Mouse (Mus musculus) forebrain, embryonic 11.5 days (tissue): ENCODE measurements at regions not wholly inside any gene's neighbourhood (a gene's known extent, or its start where the extent isn't known, plus 50 kb on each side); places are given as distances from the start of the nearest gene placed in this dataset.

Experiments
- ATAC-seq: fragments of 200-750 bp; cut with Nextera tagmentation; replicated peaks from 2 replicates; pipeline ENCODE4 v1.8.0; 2017; ENCODE audit warnings: moderate TSS enrichment; ENCODE audit not compliant: low FRiP score
- DNase-seq: peaks from one replicate; pipeline ENCODE4 v3.0.0-alpha.2; 2017; ENCODE audit warnings: low spot score
- H3K27ac ChIP-seq: fragments of 300-500 bp; sonication (generic); 2 replicates; pipeline ENCODE4 v1.5.1; 2014; ENCODE audit warnings: low read depth, low read length
- H3K27me3 ChIP-seq: fragments of 300-500 bp; sonication (generic); 2 replicates; pipeline ENCODE4 v1.6.1; 2014; ENCODE audit warnings: mild to moderate bottlenecking, low read length, mixed read lengths; ENCODE audit not compliant: control insufficient read depth, insufficient read depth
- H3K36me3 ChIP-seq: fragments of 300-500 bp; sonication (generic); 2 replicates; pipeline ENCODE4 v1.6.1; 2014; ENCODE audit warnings: mild to moderate bottlenecking, low read length, moderate library complexity, mixed read lengths; ENCODE audit not compliant: control insufficient read depth, insufficient read depth
- H3K4me1 ChIP-seq: fragments of 300-500 bp; sonication (generic); replicated peaks from 2 replicates; pipeline ENCODE4 v1.6.1; 2014; ENCODE audit warnings: low read length, mixed read lengths; ENCODE audit not compliant: control insufficient read depth, insufficient read depth
- H3K4me2 ChIP-seq: fragments of 300-500 bp; sonication (generic); 2 replicates; pipeline ENCODE4 v1.6.1; 2014; ENCODE audit warnings: low read depth, mild to moderate bottlenecking, low read length, moderate library complexity, mixed read lengths; ENCODE audit not compliant: severe bottlenecking
- H3K4me3 ChIP-seq: fragments of 300-500 bp; sonication (generic); 2 replicates; pipeline ENCODE4 v1.5.1; 2014; ENCODE audit warnings: low read depth, low read length
- H3K9ac ChIP-seq: fragments of 300-500 bp; sonication (generic); 2 replicates; pipeline ENCODE4 v1.6.1; 2014; ENCODE audit warnings: low read length
- H3K9me3 ChIP-seq: fragments of 300-500 bp; sonication (generic); 2 replicates; pipeline ENCODE4 v1.6.1; 2016; ENCODE audit warnings: low read length, mixed read lengths; ENCODE audit not compliant: control insufficient read depth
- WGBS: fragments of 180-500 bp; shearing (Covaris S2); extraction: QIAGEN DNeasy Blood & Tissue Kit; methylation state at CpG from one replicate; pipeline ENCODE4 v1.1.7; 2014; 5-methylcytosine and 5-hydroxymethylcytosine counted together

GRCm38 (mm10) chr4:69116353-69116752 is 162.2 kb upstream of the Brinp1 start:
- ATAC-seq = no peak
- Histone ChIP-seq H3K4me1 (no peaks in the 10 kb centered on the region), H3K36me3 (no peaks in the 10 kb centered on the region), H3K4me3 (no peak overlapping the region), H3K9ac (no peak overlapping the region), H3K9me3 (no peaks in the 10 kb centered on the region), H3K27me3 (no peaks in the 10 kb centered on the region), H3K4me2 (no peak overlapping the region), H3K27ac (no peak overlapping the region)
- WGBS = 92% methylated on average over 2 of the region's 2 CpGs
- no peak for DNase-seq

- Histone ChIP-seq H3K27ac (no peak overlapping the region), H3K4me2 (no peak overlapping the region), H3K27me3 (no peaks in the 10 kb centered on the region), H3K4me3 (no peak overlapping the region), H3K36me3 (no peaks in the 10 kb centered on the region), H3K9me3 (no peaks in the 10 kb centered on the region), H3K4me1 (no peaks in the 10 kb centered on the region), H3K9ac (no peak overlapping the region)
- ATAC-seq (no peak), DNase-seq (no peak)
Observed at GRCm38 (mm10) chr4:69105188-69105587, 151.0 kb upstream of the Brinp1 start.

- Histone ChIP-seq H3K4me2 (no peak overlapping the region), H3K36me3 (no peaks in the 10 kb centered on the region), H3K9ac (no peak overlapping the region), H3K4me3 (no peak overlapping the region), H3K4me1 (no peaks in the 10 kb centered on the region), H3K27ac (no peak overlapping the region), H3K27me3 (no peaks in the 10 kb centered on the region), H3K9me3 (no peaks in the 10 kb centered on the region)
- ATAC-seq = no peak
- DNase-seq = no peak
- WGBS = 91% methylated on average over 6 of the region's 6 CpGs
Observed at GRCm38 (mm10) chr4:69095748-69096408, 141.7 kb upstream of the Brinp1 start.

GRCm38 (mm10) chr4:69078085-69078484 is 123.9 kb upstream of the Brinp1 start:
- Histone ChIP-seq H3K36me3 (no peaks in the 10 kb centered on the region), H3K4me3 (no peak overlapping the region), H3K4me2 (no peak overlapping the region), H3K4me1 (no peaks in the 10 kb centered on the region), H3K9ac (no peak overlapping the region), H3K27me3 (no peaks in the 10 kb centered on the region), H3K9me3 (no peaks in the 10 kb centered on the region), H3K27ac (no peak overlapping the region)
- WGBS = 82% methylated on average over 5 of the region's 5 CpGs
- DNase-seq (no peak), ATAC-seq (no peak)

- no peaks in the 10 kb centered on the region for H3K4me1 ChIP-seq
- H3K4me2 ChIP-seq = no peak overlapping the region
- H3K36me3 ChIP-seq = no peaks in the 10 kb centered on the region
- 82% methylated on average over 4 of the region's 4 CpGs for WGBS
- no peak for DNase-seq
- H3K9ac ChIP-seq = no peak overlapping the region
- H3K27me3 ChIP-seq = no peaks in the 10 kb centered on the region
- H3K4me3 ChIP-seq = no peak overlapping the region
- no peaks in the 10 kb centered on the region for H3K9me3 ChIP-seq
- no peak for ATAC-seq
- H3K27ac ChIP-seq = no peak overlapping the region
Observed at GRCm38 (mm10) chr4:69077316-69077715, 123.1 kb upstream of the Brinp1 start.

- ATAC-seq (0 out of 2 replicates have a peak, but pooled peaks have one; percentile 53), DNase-seq (no peak)
Observed at GRCm38 (mm10) chr4:69039645-69040342, 85.6 kb upstream of the Brinp1 start.

GRCm38 (mm10) chr4:69034166-69034565 is 80.0 kb upstream of the Brinp1 start:
- no peaks in the 10 kb centered on the region for H3K36me3 ChIP-seq
- H3K9ac ChIP-seq = no peak overlapping the region
- H3K27ac ChIP-seq = no peak overlapping the region
- no peaks in the 10 kb centered on the region for H3K27me3 ChIP-seq
- 59% methylated on average over 1 of the region's 1 CpGs for WGBS
- no peak overlapping the region for H3K4me2 ChIP-seq
- DNase-seq = no peak
- no peaks in the 10 kb centered on the region for H3K4me1 ChIP-seq
- ATAC-seq = no peak
- H3K9me3 ChIP-seq = no peaks in the 10 kb centered on the region
- H3K4me3 ChIP-seq = no peak overlapping the region

More at GRCm38 (mm10) chr4:69039645-69040342, 85.6 kb upstream of the Brinp1 start:
- H3K36me3 ChIP-seq = no peaks in the 10 kb centered on the region
- no peaks in the 10 kb centered on the region for H3K9me3 ChIP-seq
- no peak overlapping the region for H3K27ac ChIP-seq
- H3K9ac ChIP-seq = no peak overlapping the region
- H3K4me2 ChIP-seq = no peak overlapping the region
- 64% methylated on average over 1 of the region's 1 CpGs for WGBS
- no peaks in the 10 kb centered on the region for H3K27me3 ChIP-seq
- H3K4me1 ChIP-seq = no peaks in the 10 kb centered on the region
- no peak overlapping the region for H3K4me3 ChIP-seq

- H3K4me2 ChIP-seq = no peak overlapping the region
- no peaks in the 10 kb centered on the region for H3K27me3 ChIP-seq
- H3K4me3 ChIP-seq = no peak overlapping the region
- no peaks in the 10 kb centered on the region for H3K36me3 ChIP-seq
- DNase-seq (no peak), ATAC-seq (no peak)
- H3K9ac ChIP-seq = no peak overlapping the region
- no peaks in the 10 kb centered on the region for H3K4me1 ChIP-seq
- H3K9me3 ChIP-seq = no peaks in the 10 kb centered on the region
- WGBS = 79% methylated on average over 6 of the region's 6 CpGs
- H3K27ac ChIP-seq = no peak overlapping the region
Observed at GRCm38 (mm10) chr4:69020159-69020727, 66.0 kb upstream of the Brinp1 start.
